Mouse (Mus musculus) left cerebral cortex, adult 18-20 months (tissue): Measurements from ENCODE around the gene Snd1. TPM values are rescaled to one million over a fixed set of nuclear protein-coding genes. Genes with fewer than 3 reads are reported as not detected.

Experiments
- DNase-seq, 2 experiments: peaks; one replicate each; pipeline ENCODE4 v3.0.0; 2021 to 2022; ENCODE audit warnings: low spot score in 2 of 2, mixed read lengths in 1 of 2
- total RNA-seq, 2 experiments: library from RNA; stranded (reverse); gene quantifications; 2 replicates each; pipeline ENCODE4 v1.2.3; 2021

Gene Snd1
- total RNA-seq, 2 experiments from 2014 or later = 80.5 to 83.0 TPM

- DNase-seq = peak; percentile 13 to 17
These were observed 457.5 kb downstream of the Snd1 start for GRCm38 (mm10) chr6:28932328-28932937.

- no peak for DNase-seq
These were observed 460.8 kb downstream of the Snd1 start for GRCm38 (mm10) chr6:28935736-28936135.

GRCm38 (mm10) chr6:28947254-28947653, 472.3 kb downstream of the Snd1 start:
- no peak for DNase-seq

GRCm38 (mm10) chr6:28949269-28949668, 474.3 kb downstream of the Snd1 start:
- peak; percentile 75 to 88 for DNase-seq

GRCm38 (mm10) chr6:28955581-28955980, 480.6 kb downstream of the Snd1 start:
- DNase-seq = peak; percentile 59 to 79

GRCm38 (mm10) chr6:28957486-28957885, 482.5 kb downstream of the Snd1 start:
- no peak for DNase-seq

- DNase-seq = no peak
These were observed 488.2 kb downstream of the Snd1 start for GRCm38 (mm10) chr6:28963178-28963577.

- DNase-seq = peak in 1 of 2 experiments; percentile 35
These were observed 490.3 kb downstream of the Snd1 start for GRCm38 (mm10) chr6:28965264-28965663.

GRCm38 (mm10) chr6:28969615-28970014, 494.7 kb downstream of the Snd1 start:
- peak; percentile 63 to 73 for DNase-seq

- DNase-seq = no peak
These were observed 495.8 kb downstream of the Snd1 start for GRCm38 (mm10) chr6:28970711-28971110.

GRCm38 (mm10) chr6:28974498-28974897, 499.6 kb downstream of the Snd1 start:
- no peak for DNase-seq

- peak; percentile 61 to 72 for DNase-seq
These were observed 500.2 kb downstream of the Snd1 start for GRCm38 (mm10) chr6:28975106-28975505.

GRCm38 (mm10) chr6:28978031-28978430, 503.1 kb downstream of the Snd1 start:
- no peak for DNase-seq

- no peak for DNase-seq
These were observed 503.9 kb downstream of the Snd1 start for GRCm38 (mm10) chr6:28978881-28979280.

- no peak for DNase-seq
These were observed 504.6 kb downstream of the Snd1 start for GRCm38 (mm10) chr6:28979586-28979985.

GRCm38 (mm10) chr6:28980219-28980618, 505.3 kb downstream of the Snd1 start:
- no peak for DNase-seq

- DNase-seq = peak; percentile 64 to 71
These were observed 506.0 kb downstream of the Snd1 start for GRCm38 (mm10) chr6:28980750-28981584.

GRCm38 (mm10) chr6:28981585-28981948, 506.6 kb downstream of the Snd1 start:
- no peak for DNase-seq

- DNase-seq = peak in 1 of 2 experiments; percentile 35
These were observed 507.2 kb downstream of the Snd1 start for GRCm38 (mm10) chr6:28981966-28982701.

GRCm38 (mm10) chr6:28982817-28983216, 507.9 kb downstream of the Snd1 start:
- no peak for DNase-seq
